Mouse (Mus musculus) ES-Bruce4 (cell line): ENCODE data around the gene Gm17545.

Experiments
- CTCF ChIP-seq: IDR thresholded peaks from one replicate; pipeline ENCODE4 v1.8.1; 2011; ENCODE audit warnings: low read depth, low read length
- POLR2A ChIP-seq: IDR thresholded peaks from one replicate; pipeline ENCODE4 v1.8.1; 2011; ENCODE audit warnings: low read length; ENCODE audit not compliant: insufficient read depth

DNA sequence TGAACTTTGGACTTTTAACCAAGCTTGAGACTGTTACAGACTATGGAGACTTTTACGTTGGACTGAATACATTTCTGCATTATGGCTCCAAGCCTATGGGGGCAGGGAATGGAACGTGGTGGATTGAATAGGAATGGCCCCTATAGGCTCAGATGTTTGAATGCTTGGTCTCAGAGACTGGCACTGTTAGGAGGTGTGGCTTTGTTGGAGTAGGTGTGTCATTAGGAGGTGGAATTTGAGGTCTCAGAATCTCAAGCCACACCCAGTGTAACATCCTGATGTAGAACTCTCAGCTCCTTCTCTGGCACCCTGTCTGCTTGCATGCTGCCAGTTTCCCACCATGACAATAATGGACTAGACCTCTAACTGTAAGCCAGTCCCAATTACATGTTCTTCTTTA is 20.9 kb upstream of the Gm17545 start:
- TF ChIP-seq CTCF (no peak), POLR2A (no peak)
